Mouse (Mus musculus) testis, adult 2 months (tissue): ENCODE measurements at regions not wholly inside any gene's neighbourhood (a gene's known extent, or its start where the extent isn't known, plus 50 kb on each side); places are given as distances from the start of the nearest gene placed in this dataset.

Source experiments
- CTCF ChIP-seq: fragments of 200-500 bp; IDR thresholded peaks from 2 replicates; pipeline ENCODE4 v1.5.1; 2012; ENCODE audit warnings: low read depth, mild to moderate bottlenecking, inconsistent platforms, low read length, moderate library complexity; ENCODE audit not compliant: control insufficient read depth, insufficient read depth, insufficient replicate concordance
- POLR2A ChIP-seq: fragments of 200-500 bp; IDR thresholded peaks from 2 replicates; pipeline ENCODE4 v1.6.1; 2012; ENCODE audit warnings: low read depth, mild to moderate bottlenecking, inconsistent platforms, low read length, moderate library complexity; ENCODE audit not compliant: control insufficient read depth

GRCm38 (mm10) chr1:156990112-156990511 is 50.7 kb upstream of the Ralgps2 start:
- no peak for TF ChIP-seq CTCF
- TF ChIP-seq POLR2A: no peak
